Mouse (Mus musculus): ENCODE results near the gene Trim40. TPM values are rescaled to one million over a fixed set of nuclear protein-coding genes. Genes with fewer than 3 reads are reported as not detected.

Gene Trim40
- total and polyA plus RNA-seq, 2 experiments from 2014 or later = not detected

- DNase-seq (ENCODE audit: low spot score) (no peak), ATAC-seq (peak; percentile 33)
- Histone ChIP-seq H3K36me3 (ENCODE audit: insufficient read depth, low read length) (no peaks in the 10 kb centered on the region), H3K4me2 (ENCODE audit: low read depth, low read length) (peak overlapping the region; percentile 64), H3K27ac (peak overlapping the region; percentile 76), H3K4me3 (ENCODE audit: low read length) (peak overlapping the region; percentile 87), H3K4me1 (ENCODE audit: insufficient read depth, low read length) (peaks cover 12% of the 10 kb centered on the region), H3K27me3 (ENCODE audit: insufficient read depth, low read length) (no peaks in the 10 kb centered on the region), H3K9me3 (ENCODE audit: low read length) (no peaks in the 10 kb centered on the region), H3K9ac (replicated peaks; ENCODE audit: low read length) (peak overlapping the region; percentile 91)
- TF ChIP-seq CTCF (IDR thresholded peaks at IDR 0.05; ENCODE audit: low read depth) = no peak
- WGBS = 12% methylated on average over 3 of the region's 3 CpGs
Measured at GRCm38 (mm10) chr17:36836427-36836812, 53.5 kb downstream of the Trim40 start.

- Histone ChIP-seq H3K4me1 (ENCODE audit: insufficient read depth, low read length) (peaks cover 12% of the 10 kb centered on the region), H3K27ac (peak overlapping the region; percentile 76), H3K9me3 (ENCODE audit: low read length) (no peaks in the 10 kb centered on the region), H3K9ac (replicated peaks; ENCODE audit: low read length) (peak overlapping the region; percentile 91), H3K4me2 (ENCODE audit: low read depth, low read length) (peak overlapping the region; percentile 64), H3K4me3 (ENCODE audit: low read length) (peak overlapping the region; percentile 87; the same call in 1 of the 2 replicates), H3K27me3 (ENCODE audit: insufficient read depth, low read length) (no peaks in the 10 kb centered on the region), H3K36me3 (ENCODE audit: insufficient read depth, low read length) (no peaks in the 10 kb centered on the region)
- peak; percentile 48; the same call in 1 of the 2 replicates for TF ChIP-seq CTCF (IDR thresholded peaks at IDR 0.05; ENCODE audit: low read depth)
- 35% methylated on average over 12 of the region's 12 CpGs for WGBS
- ATAC-seq = no peak
- peak; percentile 71 for DNase-seq (ENCODE audit: low spot score)
Measured at GRCm38 (mm10) chr17:36835591-36836426, 54.1 kb downstream of the Trim40 start.

- WGBS = 60% methylated on average over 4 of the region's 4 CpGs
- Histone ChIP-seq H3K27me3 (ENCODE audit: insufficient read depth, low read length) (0 out of 2 replicates have a peak, but pooled peaks cover 4% of the 10 kb centered on the region), H3K4me1 (ENCODE audit: insufficient read depth, low read length) (0 out of 2 replicates have a peak, but pooled peaks cover 5% of the 10 kb centered on the region)
Measured at GRCm38 (mm10) chr17:36832694-36833093, 57.2 kb downstream of the Trim40 start.

More at GRCm38 (mm10) chr17:36832694-36833093, 57.2 kb downstream of the Trim40 start:
- Histone ChIP-seq H3K27ac (no peak overlapping the region), H3K36me3 (ENCODE audit: insufficient read depth, low read length) (no peaks in the 10 kb centered on the region), H3K4me2 (ENCODE audit: low read depth, low read length) (no peak overlapping the region), H3K9ac (replicated peaks; ENCODE audit: low read length) (no peak overlapping the region), H3K9me3 (ENCODE audit: low read length) (no peaks in the 10 kb centered on the region), H3K4me3 (ENCODE audit: low read length) (no peak overlapping the region)
- DNase-seq (ENCODE audit: low spot score) (no peak), ATAC-seq (no peak)
- TF ChIP-seq CTCF (IDR thresholded peaks at IDR 0.05; ENCODE audit: low read depth) = no peak

Other genes with a start within 250 kb of the Trim40 start
- not detected in 2 replicates for gene H2-M9, start 247.5 kb downstream of the Trim40 start, total RNA-seq (2014; rRNA removed)
- not detected in 2 replicates for gene H2-M9, start 247.5 kb downstream of the Trim40 start, polyA plus RNA-seq (2015; fragmentation: Nextera tagmentation; extraction: Ambion mirVana)
- not detected in 2 replicates for gene H2-M1, start 217.9 kb downstream of the Trim40 start, total RNA-seq (2014; rRNA removed)
- not detected in 2 replicates for gene H2-M1, start 217.9 kb downstream of the Trim40 start, polyA plus RNA-seq (2015; fragmentation: Nextera tagmentation; extraction: Ambion mirVana)
- not detected in 2 replicates for gene H2-M10.5, start 117.2 kb downstream of the Trim40 start, total RNA-seq (2014; rRNA removed)
- gene H2-M10.5, start 117.2 kb downstream of the Trim40 start, polyA plus RNA-seq (2015; fragmentation: Nextera tagmentation; extraction: Ambion mirVana) = not detected in 2 replicates
- not detected in 2 replicates for gene H2-M10.6, start 78.0 kb downstream of the Trim40 start, total RNA-seq (2014; rRNA removed)
- not detected in 2 replicates for gene H2-M10.6, start 78.0 kb downstream of the Trim40 start, polyA plus RNA-seq (2015; fragmentation: Nextera tagmentation; extraction: Ambion mirVana)
- gene Trim26, start 53.0 kb downstream of the Trim40 start, total RNA-seq (2014; rRNA removed) = 21.6 and 27.9 TPM in 2 replicates
- gene Trim26, start 53.0 kb downstream of the Trim40 start, polyA plus RNA-seq (2015; fragmentation: Nextera tagmentation; extraction: Ambion mirVana) = 46.7 and 50.6 TPM in 2 replicates
- gene Trim15, start 22.9 kb downstream of the Trim40 start, total RNA-seq (2014; rRNA removed) = 0.47 TPM in 1 of 2 replicates, not detected in the other
- gene Trim15, start 22.9 kb downstream of the Trim40 start, polyA plus RNA-seq (2015; fragmentation: Nextera tagmentation; extraction: Ambion mirVana) = 0.40 and 0.66 TPM in 2 replicates
- gene Trim10, start 20.5 kb downstream of the Trim40 start, total RNA-seq (2014; rRNA removed) = 0.11 TPM in 1 of 2 replicates, not detected in the other
- gene Trim10, start 20.5 kb downstream of the Trim40 start, polyA plus RNA-seq (2015; fragmentation: Nextera tagmentation; extraction: Ambion mirVana) = 0.19 and 0.23 TPM in 2 replicates
- not detected in 2 replicates for gene Trim31, start 8.0 kb upstream of the Trim40 start, total RNA-seq (2014; rRNA removed)
- not detected in 2 replicates for gene Trim31, start 8.0 kb upstream of the Trim40 start, polyA plus RNA-seq (2015; fragmentation: Nextera tagmentation; extraction: Ambion mirVana)
- gene Rnf39, start 52.8 kb upstream of the Trim40 start, total RNA-seq (2014; rRNA removed) = 4.2 and 6.1 TPM in 2 replicates
- 2.5 and 3.6 TPM in 2 replicates for gene Rnf39, start 52.8 kb upstream of the Trim40 start, polyA plus RNA-seq (2015; fragmentation: Nextera tagmentation; extraction: Ambion mirVana)
- gene Ppp1r11, start 61.6 kb upstream of the Trim40 start, total RNA-seq (2014; rRNA removed) = 28.4 and 28.5 TPM in 2 replicates
- 143 and 145 TPM in 2 replicates for gene Ppp1r11, start 61.6 kb upstream of the Trim40 start, polyA plus RNA-seq (2015; fragmentation: Nextera tagmentation; extraction: Ambion mirVana)
- gene Znrd1, start 68.4 kb upstream of the Trim40 start, total RNA-seq (2014; rRNA removed) = 45.0 and 52.7 TPM in 2 replicates
- 49.3 and 51.2 TPM in 2 replicates for gene Znrd1, start 68.4 kb upstream of the Trim40 start, polyA plus RNA-seq (2015; fragmentation: Nextera tagmentation; extraction: Ambion mirVana)
- gene Znrd1as, start 68.5 kb upstream of the Trim40 start, total RNA-seq (2014; rRNA removed) = 1.3 and 3.2 TPM in 2 replicates
- gene Znrd1as, start 68.5 kb upstream of the Trim40 start, polyA plus RNA-seq (2015; fragmentation: Nextera tagmentation; extraction: Ambion mirVana) = 3.4 and 4.0 TPM in 2 replicates
- gene 2410137M14Rik, start 91.1 kb upstream of the Trim40 start, total RNA-seq (2014; rRNA removed) = not detected in 2 replicates
- gene 2410137M14Rik, start 91.1 kb upstream of the Trim40 start, polyA plus RNA-seq (2015; fragmentation: Nextera tagmentation; extraction: Ambion mirVana) = 0.23 and 0.26 TPM in 2 replicates
- gene H2-M5, start 99.4 kb upstream of the Trim40 start, total RNA-seq (2014; rRNA removed) = 0.97 and 2.5 TPM in 2 replicates
- gene H2-M5, start 99.4 kb upstream of the Trim40 start, polyA plus RNA-seq (2015; fragmentation: Nextera tagmentation; extraction: Ambion mirVana) = 1.1 and 1.9 TPM in 2 replicates
- gene Zfp57, start 111.0 kb upstream of the Trim40 start, total RNA-seq (2014; rRNA removed) = 118 and 137 TPM in 2 replicates
- 118 and 129 TPM in 2 replicates for gene Zfp57, start 111.0 kb upstream of the Trim40 start, polyA plus RNA-seq (2015; fragmentation: Nextera tagmentation; extraction: Ambion mirVana)
- gene Mog, start 133.3 kb upstream of the Trim40 start, total RNA-seq (2014; rRNA removed) = 0.52 TPM in 1 of 2 replicates, not detected in the other
- 1.5 and 1.7 TPM in 2 replicates for gene Mog, start 133.3 kb upstream of the Trim40 start, polyA plus RNA-seq (2015; fragmentation: Nextera tagmentation; extraction: Ambion mirVana)
- 519 and 527 TPM in 2 replicates for gene Gabbr1, start 155.8 kb upstream of the Trim40 start, total RNA-seq (2014; rRNA removed)
- 93.4 and 98.3 TPM in 2 replicates for gene Gabbr1, start 155.8 kb upstream of the Trim40 start, polyA plus RNA-seq (2015; fragmentation: Nextera tagmentation; extraction: Ambion mirVana)
- gene Olfr90, start 198.4 kb upstream of the Trim40 start, total RNA-seq (2014; rRNA removed) = not detected in 2 replicates
- gene Olfr90, start 198.4 kb upstream of the Trim40 start, polyA plus RNA-seq (2015; fragmentation: Nextera tagmentation; extraction: Ambion mirVana) = not detected in 2 replicates
- not detected in 2 replicates for gene Olfr91, start 208.2 kb upstream of the Trim40 start, total RNA-seq (2014; rRNA removed)
- gene Olfr91, start 208.2 kb upstream of the Trim40 start, polyA plus RNA-seq (2015; fragmentation: Nextera tagmentation; extraction: Ambion mirVana) = 0.06 TPM in 1 of 2 replicates, not detected in the other
- not detected in 2 replicates for gene Olfr92, start 230.0 kb upstream of the Trim40 start, total RNA-seq (2014; rRNA removed)
- not detected in 2 replicates for gene Olfr92, start 230.0 kb upstream of the Trim40 start, polyA plus RNA-seq (2015; fragmentation: Nextera tagmentation; extraction: Ambion mirVana)

Data from hindbrain, postnatal 0 days (tissue).